In genomic region chrX:42149557-42150345, GRCm38 (mm10) we compare ENCODE assay signal across 8 mouse cellular contexts. TPM values are rescaled to one million over a fixed set of nuclear protein-coding genes. Genes with fewer than 3 reads are reported as not detected.
DNase-seq lines count a peak whose midpoint lies in the region; ATAC-seq and TF ChIP-seq lines count a peak whose summit lies in the region.

No protein-coding gene starts in this region.

- H3K4me1 ChIP-seq in cortical plate, adult 2 months (ENCODE audit: control insufficient read depth, insufficient read depth, low read length), result no peaks in the 10 kb centered on the region
- H3K4me1 ChIP-seq in intestine, embryonic 15.5 days (replicated peaks), result no peaks in the 10 kb centered on the region
- H3K4me1 ChIP-seq in limb, embryonic 10.5 days, result 0 out of 2 replicates have a peak, but pooled peaks cover 5% of the 10 kb centered on the region
- H3K4me1 ChIP-seq in midbrain, embryonic 14.5 days (ENCODE audit: control insufficient read depth, insufficient read depth, low read length), result no peaks in the 10 kb centered on the region

- WGBS in intestine, embryonic 15.5 days, result 13% methylated on average over 61 of the region's 71 CpGs
- WGBS in limb, embryonic 10.5 days, result 21% methylated on average over 42 of the region's 71 CpGs
- WGBS in midbrain, embryonic 14.5 days, result 19% methylated on average over 58 of the region's 71 CpGs

- H3K4me2 ChIP-seq in intestine, embryonic 15.5 days (replicated peaks), result peak overlapping the region; percentile 46
- H3K4me2 ChIP-seq in midbrain, embryonic 14.5 days (ENCODE audit: low read length), result peak overlapping the region; percentile 51

- H3K9ac ChIP-seq in intestine, embryonic 15.5 days, result peak overlapping the region; percentile 83
- H3K9ac ChIP-seq in midbrain, embryonic 14.5 days (replicated peaks; ENCODE audit: low read length), result peak overlapping the region; percentile 88

- no peak for TF ChIP-seq CTCF in cortical plate, adult 2 months (IDR thresholded peaks at IDR 0.05; ENCODE audit: extremely low read depth, insufficient read depth, low read length)

- intact Hi-C loops in gastrocnemius, postnatal 14 days (cut with DNase I; ENCODE audit: low total_unique reads), result no loop called here

- TF ChIP-seq POLR2A in cortical plate, adult 2 months (IDR thresholded peaks at IDR 0.05; ENCODE audit: extremely low read depth, insufficient read depth, low read length), result 0 out of 2 replicates have a peak, but pooled peaks have one; percentile 23

- peak overlapping the region; percentile 97 for H3K4me3 ChIP-seq in cortical plate, adult 2 months (ENCODE audit: insufficient read depth, low read length)
- peak overlapping the region; percentile 57 for H3K4me3 ChIP-seq in intestine, embryonic 15.5 days (replicated peaks)
- H3K4me3 ChIP-seq in limb, embryonic 10.5 days, result peak overlapping the region; percentile 68
- peak overlapping the region; percentile 59 for H3K4me3 ChIP-seq in midbrain, embryonic 14.5 days (replicated peaks; ENCODE audit: low read depth, low read length)

- no peaks in the 10 kb centered on the region for H3K27me3 ChIP-seq in intestine, embryonic 15.5 days (replicated peaks)
- no peaks in the 10 kb centered on the region for H3K27me3 ChIP-seq in limb, embryonic 10.5 days (ENCODE audit: low read depth, poor library complexity, severe bottlenecking)
- no peaks in the 10 kb centered on the region for H3K27me3 ChIP-seq in midbrain, embryonic 14.5 days (ENCODE audit: control insufficient read depth, insufficient read depth, low read length)

- H3K36me3 ChIP-seq in intestine, embryonic 15.5 days, result no peaks in the 10 kb centered on the region
- no peaks in the 10 kb centered on the region for H3K36me3 ChIP-seq in limb, embryonic 10.5 days
- no peaks in the 10 kb centered on the region for H3K36me3 ChIP-seq in midbrain, embryonic 14.5 days (ENCODE audit: control insufficient read depth, insufficient read depth, low read length)

- no peaks in the 10 kb centered on the region for H3K9me3 ChIP-seq in intestine, embryonic 15.5 days
- H3K9me3 ChIP-seq in limb, embryonic 10.5 days (replicated peaks), result no peaks in the 10 kb centered on the region
- no peaks in the 10 kb centered on the region for H3K9me3 ChIP-seq in midbrain, embryonic 14.5 days (ENCODE audit: control insufficient read depth, low read length)

- peak; percentile 70 to 85 for DNase-seq in adrenal gland, adult (ENCODE audit: inconsistent age in 2 of 2, low spot score in 1 of 2)
- peak; percentile 65 for DNase-seq in gastrocnemius, postnatal 14 days
- DNase-seq in limb, embryonic 10.5 days (ENCODE audit: low spot score), result peak; percentile 42
- DNase-seq in midbrain, embryonic 14.5 days, result peak; percentile 77
- DNase-seq in spleen, adult 12 weeks (ENCODE audit: low spot score), result peak; percentile 48

- ATAC-seq in intestine, embryonic 15.5 days, result peak; percentile 32
- peak; percentile 70 for ATAC-seq in midbrain, embryonic 14.5 days (ENCODE audit: low FRiP score, low TSS enrichment)
- ATAC-seq in activated CD4-positive, CD25-positive, alpha-beta regulatory T cell, adult 4 months, result no peak

- peak overlapping the region; percentile 100 for H3K27ac ChIP-seq in cortical plate, adult 2 months (ENCODE audit: insufficient read depth, low read length)
- peak overlapping the region; percentile 99 for H3K27ac ChIP-seq in intestine, embryonic 15.5 days
- peak overlapping the region; percentile 98 for H3K27ac ChIP-seq in limb, embryonic 10.5 days
- peak overlapping the region; percentile 99 for H3K27ac ChIP-seq in midbrain, embryonic 14.5 days (replicated peaks; ENCODE audit: low read depth, low read length)

RNA-seq across cellular contexts. Expression of gene Stag2, which starts 0.6 kb away (rescaled TPM):
- polyA plus RNA-seq in cortical plate, adult 2 months (2012; rRNA removed), result 20.6 and 20.7 TPM in 2 replicates
- total RNA-seq in gastrocnemius, postnatal 14 days (2021), result 10 to 100 TPM; 64.6 to 65.8 TPM
- polyA plus RNA-seq in intestine, embryonic 15.5 days (2015; fragmentation: Nextera tagmentation; extraction: Ambion mirVana), result 29.7 and 34.8 TPM in 2 replicates
- polyA plus RNA-seq in limb, embryonic 10.5 days (2016; fragmentation: Nextera tagmentation; extraction: Ambion mirVana), result 38.8 and 47.1 TPM in 2 replicates
- 27.2 and 34.7 TPM in 2 replicates for polyA plus RNA-seq in midbrain, embryonic 14.5 days (2014; fragmentation: Nextera tagmentation; extraction: Ambion mirVana)
- polyA plus RNA-seq in activated CD4-positive, CD25-positive, alpha-beta regulatory T cell, adult 4 months (2017; shearing (Covaris generic)), result 10 to 100 TPM; 89.1 to 96.9 TPM
